Mouse (Mus musculus) liver, embryonic 14.5 days (tissue): ENCODE measurements around the gene Brwd1. TPM values are rescaled to one million over a fixed set of nuclear protein-coding genes. Genes with fewer than 3 reads are reported as not detected.
"Not testable (repeated sequence)": the region's sequence is repeated elsewhere in the genome, so short reads cannot be mapped to it uniquely, and the experiment has no call there.

Experiments used
- ATAC-seq: fragments of 200-750 bp; cut with Nextera tagmentation; 2 replicates; pipeline ENCODE4 v1.8.0; 2017; ENCODE audit warnings: moderate number of reproducible peaks, mild to moderate bottlenecking, moderate library complexity; ENCODE audit not compliant: insufficient read depth
- DNase-seq, 3 experiments: peaks; one replicate each; pipeline ENCODE4 v3.0.0-alpha.2; 2012 to 2013; ENCODE audit warnings: low read depth in 3 of 3, low spot score in 3 of 3
- H3K27ac ChIP-seq: fragments of 300-500 bp; sonication (generic); 2 replicates; pipeline ENCODE4 v1.5.1; 2014; ENCODE audit warnings: moderate library complexity, mild to moderate bottlenecking, control low read depth, inconsistent platforms
- H3K27me3 ChIP-seq: fragments of 300-500 bp; sonication (generic); 2 replicates; pipeline ENCODE4 v1.6.1; 2014; ENCODE audit warnings: mild to moderate bottlenecking, low read length, moderate library complexity; ENCODE audit not compliant: control insufficient read depth, insufficient read depth
- H3K36me3 ChIP-seq: fragments of 300-500 bp; sonication (generic); replicated peaks from 2 replicates; pipeline ENCODE4 v1.6.1; 2014; ENCODE audit warnings: low read depth; ENCODE audit not compliant: control insufficient read depth, insufficient read depth
- H3K4me1 ChIP-seq, 2 experiments: fragments of 200-500 bp in 1 of 2; fragments of 300-500 bp in 1 of 2; sonication (generic) in 1 of 2; replicated peaks; 2 replicates each; pipeline ENCODE4 v1.6.1; 2012 to 2014; ENCODE audit warnings: antibody characterized with exemption in 1 of 2, inconsistent platforms in 1 of 2, low read length in 1 of 2; ENCODE audit not compliant: control insufficient read depth in 2 of 2, insufficient read depth in 2 of 2
- H3K4me2 ChIP-seq: fragments of 300-500 bp; sonication (generic); 2 replicates; pipeline ENCODE4 v1.6.1; 2014; ENCODE audit warnings: low read depth, mild to moderate bottlenecking, control low read depth, moderate library complexity
- H3K4me3 ChIP-seq, 2 experiments: fragments of 200-500 bp in 1 of 2; fragments of 300-500 bp in 1 of 2; sonication (generic) in 1 of 2; 2 replicates each; pipeline ENCODE4 v1.5.1; 2012 to 2014; ENCODE audit warnings: low read depth in 2 of 2, low read length in 2 of 2, mild to moderate bottlenecking in 2 of 2, control low read depth in 1 of 2, inconsistent platforms in 1 of 2, moderate library complexity in 1 of 2; ENCODE audit not compliant: insufficient read depth in 1 of 2
- H3K9ac ChIP-seq: fragments of 300-500 bp; sonication (generic); replicated peaks from 2 replicates; pipeline ENCODE4 v1.6.1; 2014; ENCODE audit warnings: mild to moderate bottlenecking, control low read depth, moderate library complexity
- H3K9me3 ChIP-seq: fragments of 300-500 bp; sonication (generic); 2 replicates; pipeline ENCODE4 v1.6.1; 2016; ENCODE audit warnings: low read length, mixed read lengths; ENCODE audit not compliant: control insufficient read depth
- CTCF ChIP-seq: IDR thresholded peaks from 2 replicates; pipeline ENCODE4 v1.5.1; 2016; ENCODE audit warnings: antibody characterized with exemption, low read depth, control low read depth
- EP300 ChIP-seq: IDR thresholded peaks from 2 replicates; pipeline ENCODE4 v1.6.1; 2016; ENCODE audit warnings: antibody characterized with exemption, low read depth
- WGBS: fragments of 180-500 bp; shearing (Covaris S2); extraction: QIAGEN DNeasy Blood & Tissue Kit; methylation state at CpG from one replicate; pipeline ENCODE4 v1.1.7; 2014; ENCODE audit not compliant: insufficient replicate concordance; 5-methylcytosine and 5-hydroxymethylcytosine counted together
- polyA plus RNA-seq, 2 experiments: library from polyadenylated mRNA; depleted of rRNA in 1 of 2; stranded (reverse) in 1 of 2; unstranded in 1 of 2; fragments of >200 nt; fragmentation: Nextera tagmentation in 1 of 2; extraction: Ambion mirVana in 1 of 2; gene quantifications; 2 replicates each; pipeline versions ENCODE4 v1.2.1 to v1.2.3; 2012 to 2014

The Brwd1 gene
- polyA plus RNA-seq, 2 experiments: 7.3 to 12.3 TPM

- whole genome bisulfite sequencing: 44% methylated on average over 11 of the region's 11 CpGs
- ATAC-seq (no peak), DNase-seq (peak in 1 of 3 experiments; percentile 24)
- Histone ChIP-seq H3K4me1 (no peaks in the 10 kb centered on the region), H3K4me2 (no peak overlapping the region), H3K36me3 (no peaks in the 10 kb centered on the region), H3K4me3 (no peak overlapping the region), H3K27ac (no peak overlapping the region), H3K27me3 (no peaks in the 10 kb centered on the region), H3K9ac (no peak overlapping the region), H3K9me3 (no peaks in the 10 kb centered on the region)
- TF ChIP-seq CTCF (peak; percentile 63), EP300 (no peak)
These were observed 117.8 kb downstream of the Brwd1 start for GRCm38 (mm10) chr16:95964427-95965023.

DNA sequence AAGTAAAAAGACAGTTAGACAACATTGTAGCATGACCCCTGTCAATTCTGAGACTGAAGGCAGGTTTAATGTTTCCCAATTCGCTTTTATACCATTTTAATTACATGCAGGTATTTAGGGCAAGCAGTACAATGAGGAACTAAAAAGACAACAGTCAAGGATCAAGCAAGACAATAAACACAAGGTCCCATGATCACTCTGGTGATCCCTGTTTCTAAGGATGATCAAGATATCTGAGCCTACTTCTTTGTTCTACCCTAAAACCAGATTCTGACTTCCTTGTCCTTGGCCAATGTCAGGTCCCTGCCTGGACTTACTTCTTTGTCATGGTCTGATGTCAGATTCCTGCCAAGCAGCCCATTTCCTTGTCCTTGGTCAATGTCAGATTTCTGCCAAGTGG lies 120.8 kb downstream of the Brwd1 start:
- 36% methylated on average over 1 of the region's 1 CpGs for WGBS
- ATAC-seq, H3K27ac ChIP-seq, H3K36me3 ChIP-seq, H3K9me3 ChIP-seq, H3K4me3 ChIP-seq, H3K9ac ChIP-seq, DNase-seq, H3K4me1 ChIP-seq, H3K4me2 ChIP-seq, H3K27me3 ChIP-seq: not testable (repeated sequence)

DNA sequence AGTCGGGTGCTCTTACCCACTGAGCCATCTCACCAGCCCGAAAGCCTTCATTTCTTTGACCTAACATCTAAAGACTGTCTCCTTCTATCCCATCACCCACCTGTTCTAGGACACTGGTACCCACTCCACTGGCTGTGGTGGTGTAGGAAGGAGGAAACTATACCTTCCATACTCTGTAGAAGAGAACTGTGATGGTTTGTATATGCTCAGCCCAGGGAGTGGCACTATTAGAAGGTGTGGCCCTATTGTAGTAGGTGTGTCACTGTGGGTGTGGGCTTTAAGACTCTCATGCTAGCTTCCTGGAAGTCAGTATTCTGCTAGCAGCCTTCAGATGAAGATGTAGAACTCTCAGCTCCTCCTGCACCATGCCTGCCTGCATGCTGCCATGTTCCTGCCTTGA lies 121.6 kb downstream of the Brwd1 start:
- not testable (repeated sequence) for H3K36me3 ChIP-seq, H3K9me3 ChIP-seq, DNase-seq, H3K9ac ChIP-seq, H3K27ac ChIP-seq, H3K4me1 ChIP-seq, ATAC-seq, H3K4me3 ChIP-seq, H3K27me3 ChIP-seq, H3K4me2 ChIP-seq
- WGBS: 77% methylated on average over 2 of the region's 2 CpGs

GRCm38 (mm10) chr16:95958080-95958479 lies 124.2 kb downstream of the Brwd1 start:
- TF ChIP-seq CTCF (no peak), EP300 (no peak)
- H3K9ac ChIP-seq: no peak overlapping the region
- H3K27me3 ChIP-seq: no peaks in the 10 kb centered on the region
- no peak overlapping the region for H3K27ac ChIP-seq
- no peaks in the 10 kb centered on the region for H3K36me3 ChIP-seq
- H3K9me3 ChIP-seq: no peaks in the 10 kb centered on the region
- 73% methylated on average over 8 of the region's 8 CpGs for WGBS
- no peak overlapping the region for H3K4me2 ChIP-seq
- no peak for DNase-seq
- H3K4me3 ChIP-seq: no peak overlapping the region
- ATAC-seq: no peak
- H3K4me1 ChIP-seq: no peaks in the 10 kb centered on the region

- no peak overlapping the region for H3K27ac ChIP-seq
- TF ChIP-seq EP300 (no peak), CTCF (peak; percentile 36)
- DNase-seq (no peak), ATAC-seq (no peak)
- H3K36me3 ChIP-seq: no peaks in the 10 kb centered on the region
- no peak overlapping the region for H3K9ac ChIP-seq
- H3K4me1 ChIP-seq: no peaks in the 10 kb centered on the region
- H3K4me3 ChIP-seq: no peak overlapping the region
- no peaks in the 10 kb centered on the region for H3K27me3 ChIP-seq
- 46% methylated on average over 5 of the region's 5 CpGs for WGBS
- no peaks in the 10 kb centered on the region for H3K9me3 ChIP-seq
- H3K4me2 ChIP-seq: no peak overlapping the region
These were observed 125.7 kb downstream of the Brwd1 start for GRCm38 (mm10) chr16:95956618-95957017.
